Mouse (Mus musculus) CH12.LX (cell line): Measurements from ENCODE around the gene Tppp. TPM values are rescaled to one million over a fixed set of nuclear protein-coding genes. Genes with fewer than 3 reads are reported as not detected.

Experiments used
- DNase-seq: peaks from one replicate; pipeline ENCODE4 v3.0.0-alpha.2; 2013; ENCODE audit errors: extremely low read depth
- H3K27ac ChIP-seq: 2 replicates; pipeline ENCODE4 v1.5.1; 2012; ENCODE audit warnings: low read depth, mild to moderate bottlenecking, control low read depth, moderate library complexity; ENCODE audit not compliant: insufficient read depth
- H3K27me3 ChIP-seq: replicated peaks from 2 replicates; pipeline ENCODE3; 2012; ENCODE audit warnings: inconsistent platforms
- H3K36me3 ChIP-seq, 2 experiments: replicated peaks in 1 of 2; 2 replicates each; pipeline versions ENCODE3 to v1.6.1; 2012; ENCODE audit warnings: inconsistent platforms in 1 of 2, low read length in 1 of 2, mild to moderate bottlenecking in 1 of 2, mixed read lengths in 1 of 2, moderate library complexity in 1 of 2; ENCODE audit not compliant: control insufficient read depth in 1 of 2, insufficient read depth in 1 of 2
- H3K4me1 ChIP-seq, 2 experiments: 2 replicates each; pipeline ENCODE4 v1.6.1; 2012; ENCODE audit warnings: inconsistent platforms in 1 of 2, moderate library complexity in 1 of 2; ENCODE audit not compliant: insufficient read depth in 2 of 2, control insufficient read depth in 1 of 2
- H3K4me2 ChIP-seq: 2 replicates; pipeline ENCODE4 v1.6.1; 2012; ENCODE audit warnings: low read depth, mild to moderate bottlenecking, control low read depth; ENCODE audit not compliant: poor library complexity, insufficient read depth, severe bottlenecking
- H3K4me3 ChIP-seq, 3 experiments: fragments of 150-350 bp in 1 of 3; sonication (generic) in 1 of 3; replicated peaks in 1 of 3; 2 replicates each; pipeline versions ENCODE3 to v1.5.1; 2011 to 2012; ENCODE audit warnings: low read depth in 2 of 3, low read length in 2 of 3, mild to moderate bottlenecking in 2 of 3, moderate library complexity in 2 of 3, control low read depth in 1 of 3, improper control_type of control experiment in 1 of 3, inconsistent platforms in 1 of 3, mixed read lengths in 1 of 3; ENCODE audit not compliant: poor library complexity in 1 of 3
- H3K79me2 ChIP-seq: replicated peaks from 2 replicates; pipeline ENCODE4 v1.6.1; 2012; ENCODE audit warnings: mild to moderate bottlenecking, moderate library complexity; ENCODE audit not compliant: control insufficient read depth, poor library complexity, insufficient read depth, severe bottlenecking; ENCODE audit errors: extremely low read depth
- H3K9ac ChIP-seq: 2 replicates; pipeline ENCODE4 v1.6.1; 2012; ENCODE audit warnings: low read depth, mild to moderate bottlenecking, control low read depth, moderate library complexity; ENCODE audit not compliant: insufficient read depth
- H3K9me3 ChIP-seq: replicated peaks from 2 replicates; pipeline ENCODE3; 2012; ENCODE audit warnings: low read length, inconsistent platforms, mixed read lengths
- BHLHE40 ChIP-seq: IDR thresholded peaks from 2 replicates; pipeline ENCODE4 v1.6.1; 2011; ENCODE audit warnings: mild to moderate bottlenecking, low read depth, low read length, improper control_type of control experiment
- CHD1 ChIP-seq: IDR thresholded peaks from 2 replicates; pipeline ENCODE4 v1.6.1; 2012; ENCODE audit warnings: low read depth, low read length, improper control_type of control experiment, inconsistent platforms
- CHD2 ChIP-seq: IDR thresholded peaks from 2 replicates; pipeline ENCODE4 v1.6.1; 2011; ENCODE audit warnings: low read length, improper control_type of control experiment
- ELF1 ChIP-seq: IDR thresholded peaks from 2 replicates; pipeline ENCODE4 v1.6.1; 2014; ENCODE audit warnings: low read depth, mild to moderate bottlenecking, inconsistent platforms, low read length, improper control_type of control experiment
- ETS1 ChIP-seq: conservative IDR thresholded peaks from 2 replicates; pipeline ENCODE4 v1.6.1; 2012; ENCODE audit warnings: low read depth, mild to moderate bottlenecking, inconsistent platforms, low read length, improper control_type of control experiment, moderate library complexity
- HCFC1 ChIP-seq: IDR thresholded peaks from 2 replicates; pipeline ENCODE4 v1.6.1; 2012; ENCODE audit warnings: low read depth, mild to moderate bottlenecking, inconsistent platforms, low read length, improper control_type of control experiment
- IRF4 ChIP-seq: IDR thresholded peaks from 2 replicates; pipeline ENCODE4 v1.6.1; 2014; ENCODE audit warnings: low read depth, mild to moderate bottlenecking, inconsistent platforms, low read length, improper control_type of control experiment
- JUN ChIP-seq: IDR thresholded peaks from 2 replicates; pipeline ENCODE4 v1.6.1; 2011; ENCODE audit warnings: low read depth, mild to moderate bottlenecking, low read length, improper control_type of control experiment, moderate library complexity; ENCODE audit not compliant: insufficient read depth
- JUND ChIP-seq: conservative IDR thresholded peaks from 2 replicates; pipeline ENCODE4 v1.6.1; 2011; ENCODE audit warnings: low read depth, low read length, improper control_type of control experiment
- KAT2A ChIP-seq: IDR thresholded peaks from 2 replicates; pipeline ENCODE4 v1.6.1; 2012; ENCODE audit warnings: low read length, improper control_type of control experiment, inconsistent platforms; ENCODE audit not compliant: insufficient replicate concordance
- MAFK ChIP-seq: IDR thresholded peaks from 2 replicates; pipeline ENCODE4 v1.6.1; 2011; ENCODE audit warnings: low read length, improper control_type of control experiment; ENCODE audit not compliant: insufficient replicate concordance
- MAX ChIP-seq: IDR thresholded peaks from 2 replicates; pipeline ENCODE4 v1.6.1; 2011; ENCODE audit warnings: low read length, improper control_type of control experiment
- MAZ ChIP-seq: IDR thresholded peaks from 2 replicates; pipeline ENCODE4 v1.6.1; 2012; ENCODE audit warnings: low read depth, mild to moderate bottlenecking, inconsistent platforms, low read length, improper control_type of control experiment, moderate library complexity
- MEF2A ChIP-seq: IDR thresholded peaks from 2 replicates; pipeline ENCODE4 v1.6.1; 2014; ENCODE audit warnings: low read depth, mild to moderate bottlenecking, inconsistent platforms, low read length, improper control_type of control experiment, borderline replicate concordance
- MYC ChIP-seq: IDR thresholded peaks from 2 replicates; pipeline ENCODE4 v1.6.1; 2011; ENCODE audit warnings: low read depth, mild to moderate bottlenecking, improper control_type of control experiment, low read length
- NELFE ChIP-seq: IDR thresholded peaks from 2 replicates; pipeline ENCODE4 v1.6.1; 2011; ENCODE audit warnings: low read depth, low read length, improper control_type of control experiment
- PAX5 ChIP-seq: IDR thresholded peaks from 2 replicates; pipeline ENCODE4 v1.6.1; 2012; ENCODE audit warnings: low read length, inconsistent platforms, mixed read lengths
- RCOR1 ChIP-seq: conservative IDR thresholded peaks from 2 replicates; pipeline ENCODE4 v1.6.1; 2012; ENCODE audit warnings: low read depth, mild to moderate bottlenecking, inconsistent platforms, low read length, improper control_type of control experiment
- SIN3A ChIP-seq: IDR thresholded peaks from 2 replicates; pipeline ENCODE4 v1.6.1; 2012; ENCODE audit warnings: low read length, improper control_type of control experiment, inconsistent platforms
- SMC3 ChIP-seq: IDR thresholded peaks from 2 replicates; pipeline ENCODE4 v1.6.1; 2011; ENCODE audit warnings: low read depth, low read length, improper control_type of control experiment
- TBP ChIP-seq: conservative IDR thresholded peaks from 2 replicates; pipeline ENCODE4 v1.6.1; 2011; ENCODE audit warnings: low read depth, low read length, improper control_type of control experiment
- TCF12 ChIP-seq: IDR thresholded peaks from 2 replicates; pipeline ENCODE4 v1.6.1; 2014; ENCODE audit warnings: low read depth, mild to moderate bottlenecking, inconsistent platforms, low read length, improper control_type of control experiment
- UBTF ChIP-seq: IDR thresholded peaks from 2 replicates; pipeline ENCODE4 v1.6.1; 2012; ENCODE audit warnings: low read depth, mild to moderate bottlenecking, inconsistent platforms, low read length, improper control_type of control experiment, moderate library complexity
- USF2 ChIP-seq: conservative IDR thresholded peaks from 2 replicates; pipeline ENCODE4 v1.6.1; 2011; ENCODE audit warnings: low read depth, low read length, improper control_type of control experiment
- ZKSCAN1 ChIP-seq: IDR thresholded peaks from 2 replicates; pipeline ENCODE4 v1.6.1; 2012; ENCODE audit warnings: low read depth, inconsistent platforms, low read length, improper control_type of control experiment, borderline replicate concordance
- ZMIZ1 ChIP-seq: IDR thresholded peaks from 2 replicates; pipeline ENCODE4 v1.6.1; 2012; ENCODE audit warnings: low read depth, mild to moderate bottlenecking, inconsistent platforms, low read length, improper control_type of control experiment
- dilution Hi-C: fragments of 300-500 bp; cut with MboI; formaldehyde crosslinking; loops from 2 replicates; pipeline ENCODE4 v1.14.3; 2020; ENCODE audit warnings: low sequenced_read_pairs; ENCODE audit not compliant: extremely low pct_unique_long_range_greater_than_20kb, extremely low pct_ligation_motif_present
- in situ Hi-C: fragments of 300-500 bp; cut with MboI; formaldehyde crosslinking; loops from 3 replicates; pipeline ENCODE4 v1.14.3; 2019; ENCODE audit warnings: low sequenced_read_pairs, low pct_ligation_motif_present, low pct_unique_long_range_greater_than_20kb, mixed read lengths
- polyA plus RNA-seq: library from polyadenylated mRNA; unstranded; fragments of >175 nt; gene quantifications from 2 replicates; pipeline ENCODE4 v1.2.1, GENCODE M21; 2012; ENCODE audit warnings: low read depth; ENCODE audit not compliant: insufficient read length
- total RNA-seq, 2 experiments: library from RNA; depleted of rRNA; stranded (reverse); fragments of 300-350 nt in 1 of 2; fragments of >200 nt in 1 of 2; gene quantifications; 2 replicates each; pipeline ENCODE4 v1.2.3; 2012 to 2014

The Tppp gene
- total and polyA plus RNA-seq, 3 experiments: 0.05 to 0.08 TPM; not detected in 1

GRCm38 (mm10) chr13:74009791-74010614, 796 bp downstream of the Tppp start (continued):
- TF ChIP-seq CHD1: no peak
- no peak for TF ChIP-seq ZKSCAN1
- TF ChIP-seq CHD2: no peak
- no peak for TF ChIP-seq SIN3A
- TF ChIP-seq HCFC1: no peak
- 0 out of 2 replicates have a peak, but pooled peaks have one; percentile 18 for TF ChIP-seq TBP
- peak; percentile 87 for TF ChIP-seq BHLHE40
- no peak for TF ChIP-seq ELF1
- TF ChIP-seq SMC3: no peak
- no peak for TF ChIP-seq UBTF
- no peak for TF ChIP-seq ETS1

GRCm38 (mm10) chr13:74010678-74011077, 1.5 kb downstream of the Tppp start:
- peaks cover 0 to 21% of the 10 kb centered on the region in 2 experiments; a peak in 2 of 4 replicates for H3K4me1 ChIP-seq
- H3K9ac ChIP-seq: no peak overlapping the region
- no peaks in the 10 kb centered on the region for H3K79me2 ChIP-seq
- peaks cover 72% of the 10 kb centered on the region for H3K27me3 ChIP-seq
- dilution Hi-C loops: no loop called here
- no peak overlapping the region for H3K27ac ChIP-seq
- TF ChIP-seq TCF12 (no peak), USF2 (no peak), MEF2A (no peak), JUN (no peak), MYC (no peak), IRF4 (no peak), KAT2A (no peak), RCOR1 (no peak), BHLHE40 (no peak), MAX (no peak), ETS1 (no peak), MAZ (no peak), NELFE (no peak), PAX5 (no peak), MAFK (no peak), JUND (no peak), ZMIZ1 (no peak)
- TF ChIP-seq, all 38 proteins: peak for 0
- in situ Hi-C loops: no loop called here
- Histone ChIP-seq H3K4me2 (0 out of 2 replicates have a peak overlapping the region, but pooled peaks have one; percentile 75), H3K36me3 (no peaks in the 10 kb centered on the region), H3K9me3 (no peaks in the 10 kb centered on the region), H3K4me3 (no peak overlapping the region)
- no peak for DNase-seq
